Mouse (Mus musculus) liver, postnatal 0 days (tissue): Measurements from ENCODE around the gene Spock1. TPM values are rescaled to one million over a fixed set of nuclear protein-coding genes. Genes with fewer than 3 reads are reported as not detected.

Experiments
- ATAC-seq: fragments of 200-750 bp; cut with Nextera tagmentation; 2 replicates; pipeline ENCODE4 v1.8.0; 2017; ENCODE audit warnings: mild to moderate bottlenecking, moderate library complexity
- DNase-seq: peaks from one replicate; pipeline ENCODE4 v3.0.0-alpha.2; 2016
- H3K27ac ChIP-seq: fragments of 300-500 bp; sonication (generic); 2 replicates; pipeline ENCODE4 v1.5.1; 2014; ENCODE audit warnings: antibody characterized with exemption, moderate library complexity, mild to moderate bottlenecking, low read depth
- H3K27me3 ChIP-seq: fragments of 300-500 bp; sonication (generic); 2 replicates; pipeline ENCODE4 v1.6.1; 2014; ENCODE audit warnings: low read length, control low read depth, mixed read lengths; ENCODE audit not compliant: insufficient read depth
- H3K36me3 ChIP-seq: fragments of 300-500 bp; sonication (generic); replicated peaks from 2 replicates; pipeline ENCODE4 v1.6.1; 2014; ENCODE audit warnings: mild to moderate bottlenecking, control low read depth, low read length, moderate library complexity, mixed read lengths; ENCODE audit not compliant: insufficient read depth
- H3K4me1 ChIP-seq: fragments of 300-500 bp; sonication (generic); 2 replicates; pipeline ENCODE4 v1.6.1; 2014; ENCODE audit warnings: antibody characterized with exemption, mild to moderate bottlenecking, control low read depth; ENCODE audit not compliant: insufficient read depth
- H3K4me2 ChIP-seq: fragments of 300-500 bp; sonication (generic); 2 replicates; pipeline ENCODE4 v1.6.1; 2014; ENCODE audit warnings: low read depth, mild to moderate bottlenecking, low read length, moderate library complexity, mixed read lengths
- H3K4me3 ChIP-seq: fragments of 300-500 bp; sonication (generic); 2 replicates; pipeline ENCODE4 v1.5.1; 2014; ENCODE audit warnings: low read depth, low read length
- H3K9ac ChIP-seq: fragments of 300-500 bp; sonication (generic); replicated peaks from 2 replicates; pipeline ENCODE4 v1.6.1; 2014; ENCODE audit warnings: mild to moderate bottlenecking, moderate library complexity
- H3K9me3 ChIP-seq: fragments of 300-500 bp; sonication (generic); 2 replicates; pipeline ENCODE4 v1.6.1; 2016; ENCODE audit warnings: mild to moderate bottlenecking, control low read depth, low read length, mixed read lengths
- CTCF ChIP-seq: sonication (generic); IDR thresholded peaks from 2 replicates; pipeline ENCODE4 v1.5.1; 2016; ENCODE audit warnings: antibody characterized with exemption, low read depth
- EP300 ChIP-seq: IDR thresholded peaks from 2 replicates; pipeline ENCODE4 v1.6.1; 2016; ENCODE audit warnings: antibody characterized with exemption, low read depth, mild to moderate bottlenecking
- WGBS: fragments of 180-500 bp; shearing (Covaris S2); extraction: QIAGEN DNeasy Blood & Tissue Kit; methylation state at CpG from one replicate; pipeline ENCODE4 v1.1.7; 2014; ENCODE audit not compliant: insufficient replicate concordance; 5-methylcytosine and 5-hydroxymethylcytosine counted together
- polyA plus RNA-seq: library from polyadenylated mRNA; unstranded; fragments of >200 nt; fragmentation: Nextera tagmentation; extraction: Ambion mirVana; gene quantifications from 2 replicates; pipeline ENCODE4 v1.2.1, GENCODE M21; 2015

The Spock1 gene
- polyA plus RNA-seq, 1 experiment from 2014 or later = not detected

DNA sequence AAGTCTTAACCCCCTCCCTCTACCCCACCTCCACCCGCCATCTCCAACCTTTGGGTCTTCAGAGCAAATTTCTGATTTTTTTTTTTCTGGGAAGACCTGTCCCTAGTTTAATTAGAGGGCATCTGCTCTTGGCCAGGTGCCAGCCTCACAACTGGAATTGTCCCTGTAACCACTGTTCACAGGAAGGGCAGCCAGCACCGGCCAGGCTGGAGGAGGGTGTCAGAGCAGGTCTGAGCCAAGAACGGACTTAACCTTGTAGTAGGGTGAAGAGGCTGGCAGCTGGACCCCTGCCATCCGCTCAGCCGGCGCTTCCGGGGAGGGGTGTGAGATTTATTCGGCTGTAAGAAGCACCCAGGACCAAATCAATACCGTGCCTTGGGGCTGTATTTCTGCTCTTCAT lies 3.0 kb upstream of the Spock1 start:
- Histone ChIP-seq H3K27ac (no peak overlapping the region), H3K4me3 (no peak overlapping the region), H3K9me3 (0 out of 2 replicates have a peak, but pooled peaks cover 7% of the 10 kb centered on the region), H3K4me1 (peaks cover 3% of the 10 kb centered on the region; the same call in 1 of the 2 replicates), H3K36me3 (no peaks in the 10 kb centered on the region), H3K27me3 (peaks cover 21% of the 10 kb centered on the region), H3K9ac (no peak overlapping the region), H3K4me2 (no peak overlapping the region)
- no peak for ATAC-seq
- no peak for TF ChIP-seq EP300
- TF ChIP-seq CTCF = no peak
- 74% methylated on average over 9 of the region's 9 CpGs for whole genome bisulfite sequencing
- DNase-seq = no peak

DNA sequence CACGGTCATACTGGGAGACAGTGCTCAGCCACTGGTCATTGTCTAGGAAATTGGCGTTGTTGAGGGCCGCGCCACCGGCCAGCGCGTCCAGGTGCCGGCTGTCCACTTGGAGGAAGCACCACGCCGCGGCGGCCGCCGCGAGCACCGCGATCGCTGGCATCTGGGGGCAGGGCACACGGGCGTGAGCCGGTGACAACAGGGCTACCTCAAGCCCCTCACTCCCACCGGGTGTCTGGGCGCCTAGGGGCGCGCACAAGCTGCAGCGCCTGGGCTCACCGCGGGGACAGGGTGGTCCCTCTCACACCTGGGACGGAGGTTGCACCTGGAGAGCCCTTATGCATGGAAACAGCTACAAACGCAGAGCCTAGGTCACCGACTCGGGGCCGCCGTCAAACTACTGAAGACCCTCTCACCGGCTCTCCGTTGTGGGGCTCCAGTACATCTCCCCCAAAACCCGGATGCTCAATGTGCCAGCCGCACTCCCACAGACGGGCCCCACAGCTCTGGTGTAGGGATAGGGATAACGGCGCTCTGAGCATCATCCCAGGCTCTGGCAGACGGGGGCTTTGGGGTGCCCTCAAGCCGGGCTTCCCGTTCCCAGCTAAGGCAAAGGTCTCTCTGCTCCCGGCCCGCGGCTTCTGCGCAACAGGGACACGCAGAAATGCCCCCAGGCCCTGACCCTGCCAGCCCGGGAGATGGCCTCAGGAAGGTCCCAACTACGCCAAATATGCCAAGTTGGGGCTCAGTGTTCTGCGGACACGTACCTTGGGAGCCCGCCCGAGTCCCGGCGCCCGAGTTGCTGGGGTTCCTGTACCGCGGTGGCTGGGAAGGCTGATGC lies 485 bp downstream of the Spock1 start:
- TF ChIP-seq CTCF (no peak), EP300 (no peak)
- Histone ChIP-seq H3K9me3 (0 out of 2 replicates have a peak, but pooled peaks cover 7% of the 10 kb centered on the region), H3K4me3 (peak overlapping the region; percentile 17; the same call in 1 of the 2 replicates), H3K27ac (no peak overlapping the region), H3K36me3 (no peaks in the 10 kb centered on the region), H3K4me1 (peaks cover 3% of the 10 kb centered on the region; the same call in 1 of the 2 replicates), H3K27me3 (peaks cover 21% of the 10 kb centered on the region), H3K4me2 (peak overlapping the region; percentile 38; the same call in 1 of the 2 replicates), H3K9ac (no peak overlapping the region)
- DNase-seq (no peak), ATAC-seq (no peak)
- WGBS = 9% methylated on average over 58 of the region's 60 CpGs

DNA sequence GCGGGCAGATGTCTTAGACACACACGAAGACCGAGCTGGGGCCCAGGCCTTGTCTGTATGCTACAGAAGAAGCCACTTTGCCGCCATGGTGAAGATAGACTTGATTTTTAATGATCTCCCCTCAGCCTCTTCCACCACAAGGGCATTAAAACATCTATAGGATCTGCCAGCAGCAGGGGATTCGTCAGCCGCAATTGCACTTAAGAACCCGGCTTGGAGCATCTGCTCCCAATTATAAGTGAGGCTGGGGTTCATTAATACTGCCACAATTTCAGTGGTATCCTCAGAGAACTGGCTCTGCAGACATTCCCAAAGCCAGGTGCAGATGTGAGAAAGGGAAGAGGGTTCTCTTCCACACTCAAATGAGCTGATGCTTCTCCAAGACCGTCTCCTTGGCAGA lies 13.5 kb downstream of the Spock1 start:
- no peak for DNase-seq
- Histone ChIP-seq H3K36me3 (no peaks in the 10 kb centered on the region), H3K4me3 (no peak overlapping the region), H3K9me3 (no peaks in the 10 kb centered on the region), H3K4me1 (no peaks in the 10 kb centered on the region), H3K9ac (no peak overlapping the region), H3K4me2 (no peak overlapping the region), H3K27ac (no peak overlapping the region), H3K27me3 (no peaks in the 10 kb centered on the region)
- no peak for ATAC-seq
- no peak for TF ChIP-seq CTCF
- no peak for TF ChIP-seq EP300
- WGBS = 74% methylated on average over 8 of the region's 8 CpGs

DNA sequence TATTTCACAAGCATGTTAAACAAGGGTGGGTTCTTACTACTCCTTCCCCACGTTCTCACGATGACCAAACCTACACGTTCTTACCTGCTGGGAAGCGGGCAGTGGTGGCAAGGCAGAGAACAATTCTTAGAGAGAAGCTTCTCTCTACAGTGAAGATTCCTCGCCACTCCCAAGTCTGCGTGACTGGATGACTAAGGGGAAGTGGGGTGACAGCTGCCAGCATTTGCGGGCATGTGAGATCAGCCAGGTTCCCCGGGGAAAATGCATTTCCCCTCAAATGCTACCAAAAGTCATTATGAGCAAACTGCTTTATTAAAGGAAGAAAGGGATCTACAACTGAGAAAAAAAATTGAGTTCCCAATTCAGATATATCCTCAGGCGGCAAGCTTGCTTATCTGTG lies 18.4 kb downstream of the Spock1 start:
- no peak overlapping the region for H3K4me2 ChIP-seq
- H3K9me3 ChIP-seq = no peaks in the 10 kb centered on the region
- TF ChIP-seq EP300 = no peak
- TF ChIP-seq CTCF = no peak
- H3K27me3 ChIP-seq = no peaks in the 10 kb centered on the region
- H3K4me3 ChIP-seq = no peak overlapping the region
- H3K4me1 ChIP-seq = no peaks in the 10 kb centered on the region
- H3K36me3 ChIP-seq = no peaks in the 10 kb centered on the region
- ATAC-seq = no peak
- H3K9ac ChIP-seq = no peak overlapping the region
- no peak for DNase-seq
- H3K27ac ChIP-seq = no peak overlapping the region
- WGBS = 51% methylated on average over 9 of the region's 9 CpGs

DNA sequence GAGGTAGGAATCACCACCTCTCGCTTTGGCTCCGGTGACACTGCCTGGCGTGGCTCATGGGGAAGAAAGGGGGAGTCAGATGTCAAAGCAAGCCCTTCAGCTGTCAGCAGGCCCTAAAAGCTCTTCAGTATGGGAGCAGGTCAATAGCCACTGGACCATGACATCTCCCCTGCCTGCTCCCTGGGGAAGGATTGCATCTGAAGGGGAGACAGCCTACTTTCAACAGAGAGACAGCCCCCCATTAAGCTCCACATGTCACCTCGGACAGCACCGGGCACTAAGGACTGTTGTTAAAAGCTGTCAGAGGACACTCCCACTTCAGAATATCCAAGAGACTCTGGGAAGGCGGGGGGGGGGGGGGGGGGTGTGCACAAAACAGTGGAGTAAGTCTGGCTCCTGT lies 19.1 kb downstream of the Spock1 start:
- Histone ChIP-seq H3K4me3 (no peak overlapping the region), H3K9ac (no peak overlapping the region), H3K36me3 (no peaks in the 10 kb centered on the region), H3K9me3 (no peaks in the 10 kb centered on the region), H3K4me2 (no peak overlapping the region), H3K27ac (no peak overlapping the region), H3K4me1 (no peaks in the 10 kb centered on the region), H3K27me3 (no peaks in the 10 kb centered on the region)
- TF ChIP-seq CTCF (no peak), EP300 (no peak)
- no peak for DNase-seq
- no peak for ATAC-seq
- 20% methylated on average over 5 of the region's 6 CpGs for WGBS

DNA sequence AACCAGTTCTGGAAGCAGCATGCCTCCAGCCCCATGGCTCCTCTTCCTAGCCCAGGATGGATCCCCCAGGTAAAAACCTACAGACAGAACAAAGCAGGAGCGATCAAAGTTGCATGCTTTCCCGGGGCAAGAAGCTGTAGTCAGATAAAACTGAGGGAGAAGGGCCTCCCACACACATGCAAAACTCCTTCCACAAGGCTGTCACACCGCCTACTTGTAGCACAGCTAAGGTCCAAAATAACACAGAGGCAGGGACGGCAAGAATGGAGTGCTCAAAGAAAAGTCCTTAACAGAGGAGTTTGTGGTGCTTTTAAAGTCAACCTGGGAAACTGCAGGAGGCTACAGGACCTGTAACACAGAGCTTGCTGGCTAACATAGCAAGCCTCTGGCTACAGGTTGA lies 28.3 kb downstream of the Spock1 start:
- no peaks in the 10 kb centered on the region for H3K27me3 ChIP-seq
- 46% methylated on average over 4 of the region's 4 CpGs for WGBS

More for the DNA sequence above, 28.3 kb downstream of the Spock1 start:
- H3K4me1 ChIP-seq = no peaks in the 10 kb centered on the region
- no peak for TF ChIP-seq CTCF
- TF ChIP-seq EP300 = no peak
- H3K27ac ChIP-seq = no peak overlapping the region
- H3K4me2 ChIP-seq = no peak overlapping the region
- DNase-seq (no peak), ATAC-seq (no peak)
- H3K36me3 ChIP-seq = no peaks in the 10 kb centered on the region
- no peak overlapping the region for H3K4me3 ChIP-seq
- H3K9ac ChIP-seq = no peak overlapping the region
- no peaks in the 10 kb centered on the region for H3K9me3 ChIP-seq
